ENCODE assay signal across 9 mouse cellular contexts in the genomic region with DNA sequence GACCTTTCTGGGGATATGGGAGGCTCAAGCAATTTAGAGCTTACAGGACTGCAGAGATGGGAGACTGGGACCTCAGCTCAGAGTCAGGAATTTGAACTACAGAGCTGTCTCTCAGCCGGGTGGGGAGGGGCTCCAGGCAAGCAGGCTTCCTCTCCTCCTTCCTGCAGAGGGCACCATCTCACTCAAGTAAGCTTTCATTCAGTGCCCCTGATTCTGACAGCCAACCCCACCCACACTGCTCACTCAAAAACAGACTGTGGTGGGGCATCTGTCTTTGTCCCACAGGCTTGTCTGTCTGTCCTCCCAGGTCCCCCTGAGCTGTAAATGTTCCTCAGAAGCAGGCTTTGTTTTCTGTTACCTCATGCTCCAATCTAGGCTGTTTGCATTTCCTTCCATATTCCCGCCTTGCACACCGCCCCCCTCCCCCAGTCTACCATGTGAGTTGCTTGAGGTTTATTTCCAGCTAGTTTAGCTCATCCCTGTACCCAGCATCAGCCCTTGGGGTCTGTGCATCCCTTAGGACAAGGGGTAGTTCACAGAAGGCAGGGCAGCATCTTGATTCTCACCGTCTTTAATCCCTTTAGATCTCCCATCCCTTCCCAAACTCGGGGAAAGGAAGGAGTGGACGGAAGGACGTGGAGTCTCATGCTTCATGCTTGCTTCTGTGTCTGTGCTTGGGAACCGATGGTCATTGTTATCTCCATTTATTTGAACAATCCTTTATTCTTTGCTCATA.
A peak's percentile ranks its signal among the peaks of the same experiment; 100 is the strongest.
DNase-seq lines count a peak whose midpoint lies in the region; ATAC-seq and TF ChIP-seq lines count a peak whose summit lies in the region.
"Had no signal": no experiment of that assay in that cellular context is flagged by ENCODE, and none has a peak within 500 bp of the region (broad histone marks: within the 10 kb centered on the region; RNA-seq: fewer than 3 reads in every experiment).

No protein-coding gene starts in this region.

- H3K27me3 ChIP-seq in cerebellum, adult 2 months (ENCODE audit: control insufficient read depth, insufficient read depth, low read length), result no peaks in the 10 kb centered on the region
- no peaks in the 10 kb centered on the region for H3K27me3 ChIP-seq in embryonic facial prominence, embryonic 12.5 days
- no peaks in the 10 kb centered on the region for H3K27me3 ChIP-seq in limb, embryonic 14.5 days (ENCODE audit: control insufficient read depth, insufficient read depth, low read length)
- H3K27me3 ChIP-seq in midbrain, postnatal 0 days (ENCODE audit: insufficient read depth, low read length), result no peaks in the 10 kb centered on the region
- H3K27me3 ChIP-seq: Patski had no signal

- H3K4me1 ChIP-seq in cerebellum, adult 2 months (ENCODE audit: control insufficient read depth, insufficient read depth, low read length), result peaks cover 42% of the 10 kb centered on the region
- peaks cover 37% of the 10 kb centered on the region for H3K4me1 ChIP-seq in embryonic facial prominence, embryonic 12.5 days
- peaks cover 20% of the 10 kb centered on the region for H3K4me1 ChIP-seq in limb, embryonic 14.5 days (ENCODE audit: control insufficient read depth, insufficient read depth, low read length)
- peaks cover 14% of the 10 kb centered on the region for H3K4me1 ChIP-seq in midbrain, postnatal 0 days (ENCODE audit: insufficient read depth, low read length)

- H3K4me3 ChIP-seq in cerebellum, adult 2 months (replicated peaks; ENCODE audit: insufficient read depth, low read depth, low read length), result no peak overlapping the region
- no peak overlapping the region for H3K4me3 ChIP-seq in embryonic facial prominence, embryonic 12.5 days
- H3K4me3 ChIP-seq in limb, embryonic 14.5 days (replicated peaks; ENCODE audit: low read length), result no peak overlapping the region
- no peak overlapping the region for H3K4me3 ChIP-seq in midbrain, postnatal 0 days (ENCODE audit: low read depth, low read length)

- no peaks in the 10 kb centered on the region for H3K9me3 ChIP-seq in embryonic facial prominence, embryonic 12.5 days
- H3K9me3 ChIP-seq in limb, embryonic 14.5 days (ENCODE audit: control insufficient read depth, low read length), result no peaks in the 10 kb centered on the region
- H3K9me3 ChIP-seq in midbrain, postnatal 0 days (ENCODE audit: low read length), result no peaks in the 10 kb centered on the region

- DNase-seq in cerebellum, adult 2 months, result no peak
- no peak for DNase-seq in cerebellum, adult 8-10 months
- DNase-seq in CD8-positive naive resting alpha-beta T cell, adult 2 months (ENCODE audit: low read depth in 2 of 2, low spot score in 2 of 2), result peak; percentile 34 to 60
- peak; percentile 75 for DNase-seq in heart, postnatal 4 days
- DNase-seq in limb, embryonic 14.5 days (ENCODE audit: low spot score), result peak; percentile 44
- peak; percentile 62 for DNase-seq in midbrain, postnatal 0 days (ENCODE audit: low spot score)

- peak; percentile 43; the same call in 1 of the 2 replicates for TF ChIP-seq CTCF in cerebellum, adult 2 months (IDR thresholded peaks at IDR 0.05; ENCODE audit: borderline replicate concordance, insufficient read depth, low read depth, low read length)
- peak; percentile 69 for TF ChIP-seq CTCF in midbrain, postnatal 0 days (IDR thresholded peaks at IDR 0.05)

- no peaks in the 10 kb centered on the region for H3K36me3 ChIP-seq in embryonic facial prominence, embryonic 12.5 days
- no peaks in the 10 kb centered on the region for H3K36me3 ChIP-seq in limb, embryonic 14.5 days (ENCODE audit: control insufficient read depth, insufficient read depth, low read length)
- H3K36me3 ChIP-seq in midbrain, postnatal 0 days (ENCODE audit: insufficient read depth, low read length), result no peaks in the 10 kb centered on the region

- TF ChIP-seq POLR2A in cerebellum, adult 2 months (IDR thresholded peaks at IDR 0.05; ENCODE audit: borderline replicate concordance, insufficient read depth, low read length), result no peak
- TF ChIP-seq POLR2A in limb, embryonic 14.5 days (IDR thresholded peaks at IDR 0.05; ENCODE audit: borderline replicate concordance, extremely low read depth, insufficient read depth, insufficient read length), result no peak

- H3K27ac ChIP-seq in cerebellum, adult 2 months (ENCODE audit: insufficient read depth, low read length), result no peak overlapping the region
- no peak overlapping the region for H3K27ac ChIP-seq in embryonic facial prominence, embryonic 12.5 days
- H3K27ac ChIP-seq in limb, embryonic 14.5 days (replicated peaks; ENCODE audit: low read depth, low read length), result no peak overlapping the region
- H3K27ac ChIP-seq in midbrain, postnatal 0 days (ENCODE audit: low read depth, low read length), result no peak overlapping the region

- H3K4me2 ChIP-seq in embryonic facial prominence, embryonic 12.5 days (replicated peaks), result no peak overlapping the region
- no peak overlapping the region for H3K4me2 ChIP-seq in limb, embryonic 14.5 days (replicated peaks; ENCODE audit: low read depth, low read length, severe bottlenecking)
- H3K4me2 ChIP-seq in midbrain, postnatal 0 days (ENCODE audit: low read depth, low read length, poor library complexity, severe bottlenecking), result no peak overlapping the region

- H3K9ac ChIP-seq in embryonic facial prominence, embryonic 12.5 days, result no peak overlapping the region
- H3K9ac ChIP-seq in limb, embryonic 14.5 days (ENCODE audit: low read depth, low read length, severe bottlenecking), result no peak overlapping the region
- H3K9ac ChIP-seq in midbrain, postnatal 0 days (replicated peaks; ENCODE audit: low read length, poor library complexity, severe bottlenecking), result no peak overlapping the region

- ATAC-seq in embryonic facial prominence, embryonic 12.5 days (ENCODE audit: insufficient number of reproducible peaks, insufficient read depth, low FRiP score, low TSS enrichment), result 0 out of 2 replicates have a peak, but pooled peaks have one; percentile 42
- peak; percentile 25; the same call in 1 of the 2 replicates for ATAC-seq in limb, embryonic 14.5 days (ENCODE audit: low FRiP score, low read depth)
- ATAC-seq in midbrain, postnatal 0 days (ENCODE audit: low FRiP score), result peak; percentile 47
- no peak for ATAC-seq in megakaryocyte, adult 5-6 weeks (ENCODE audit: poor library complexity, severe bottlenecking)
- ATAC-seq: Patski had no signal

- WGBS in cerebellum, adult 2 months, result 79% methylated on average over 8 of the region's 8 CpGs
- 52% methylated on average over 8 of the region's 8 CpGs for WGBS in embryonic facial prominence, embryonic 12.5 days
- 52% methylated on average over 8 of the region's 8 CpGs for WGBS in limb, embryonic 14.5 days
- WGBS in midbrain, postnatal 0 days, result 40% methylated on average over 8 of the region's 8 CpGs

Comparison
In these comparisons a context has a peak if more than half of its experiments do, and no peak if none do; other contexts are left out.
1. DNase-seq: peak in CD8-positive naive resting alpha-beta T cell, adult 2 months (2 of 2), heart, postnatal 4 days (single experiment), limb, embryonic 14.5 days (single experiment) and midbrain, postnatal 0 days (single experiment); none in cerebellum, adult 2 months (0 of 2) and cerebellum, adult 8-10 months (single experiment).